Mouse (Mus musculus) forebrain, embryonic 12.5 days (tissue): ENCODE data around the gene Chmp6. TPM values are rescaled to one million over a fixed set of nuclear protein-coding genes. Genes with fewer than 3 reads are reported as not detected.

Experiments
- ATAC-seq: fragments of 200-750 bp; cut with Nextera tagmentation; 2 replicates; pipeline ENCODE4 v1.8.0; 2017; ENCODE audit warnings: moderate TSS enrichment; ENCODE audit not compliant: low FRiP score
- H3K27ac ChIP-seq: fragments of 300-500 bp; sonication (generic); 2 replicates; pipeline ENCODE4 v1.5.1; 2016; ENCODE audit warnings: mild to moderate bottlenecking
- H3K27me3 ChIP-seq: fragments of 300-500 bp; sonication (generic); 2 replicates; pipeline ENCODE4 v1.6.1; 2016; ENCODE audit warnings: mild to moderate bottlenecking
- H3K36me3 ChIP-seq: fragments of 300-500 bp; sonication (generic); replicated peaks from 2 replicates; pipeline ENCODE4 v1.6.1; 2016; ENCODE audit warnings: mild to moderate bottlenecking
- H3K4me1 ChIP-seq: fragments of 300-500 bp; sonication (generic); 2 replicates; pipeline ENCODE4 v1.6.1; 2016
- H3K4me2 ChIP-seq: fragments of 300-500 bp; sonication (generic); 2 replicates; pipeline ENCODE4 v1.6.1; 2016; ENCODE audit warnings: mild to moderate bottlenecking, moderate library complexity
- H3K4me3 ChIP-seq: fragments of 300-500 bp; sonication (generic); replicated peaks from 2 replicates; pipeline ENCODE4 v1.5.1; 2016; ENCODE audit warnings: mild to moderate bottlenecking
- H3K9ac ChIP-seq: fragments of 300-500 bp; sonication (generic); 2 replicates; pipeline ENCODE4 v1.6.1; 2016; ENCODE audit warnings: mild to moderate bottlenecking
- H3K9me3 ChIP-seq: fragments of 300-500 bp; sonication (generic); 2 replicates; pipeline ENCODE4 v1.6.1; 2016
- WGBS: fragments of 180-500 bp; shearing (Covaris S2); methylation state at CpG from one replicate; pipeline ENCODE4 v1.1.7; 2016; 5-methylcytosine and 5-hydroxymethylcytosine counted together
- polyA plus RNA-seq: library from polyadenylated mRNA; unstranded; fragments of >200 nt; fragmentation: Nextera tagmentation; extraction: Ambion mirVana; gene quantifications from 2 replicates; pipeline ENCODE4 v1.2.1, GENCODE M21; 2016

The Chmp6 gene
- polyA plus RNA-seq, 1 experiment from 2014 or later: 100 TPM

DNA sequence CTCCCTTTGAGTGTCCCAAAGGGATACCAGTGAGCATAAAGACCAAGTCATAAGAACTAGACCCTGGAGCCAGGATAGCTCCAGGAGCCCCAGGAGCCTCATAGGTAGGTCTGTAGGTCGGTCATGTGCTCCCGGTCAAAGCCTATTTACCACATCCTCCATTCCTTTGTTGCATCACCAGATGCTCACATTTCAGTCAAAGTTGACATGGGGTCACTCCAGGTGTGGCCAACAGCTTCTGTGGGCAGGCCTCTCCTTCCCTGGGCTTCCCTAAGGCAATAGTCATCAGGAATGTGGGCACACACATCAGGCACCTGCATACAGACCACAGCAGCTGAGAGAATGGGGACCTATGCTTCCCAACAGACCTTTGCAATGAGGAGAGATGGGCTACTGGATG lies 54.7 kb downstream of the Chmp6 start:
- ATAC-seq: no peak

More for the DNA sequence above, 54.7 kb downstream of the Chmp6 start:
- no peak overlapping the region for H3K4me3 ChIP-seq
- no peak overlapping the region for H3K4me2 ChIP-seq
- no peak overlapping the region for H3K9ac ChIP-seq
- no peaks in the 10 kb centered on the region for H3K9me3 ChIP-seq
- no peaks in the 10 kb centered on the region for H3K36me3 ChIP-seq
- peaks cover 37% of the 10 kb centered on the region for H3K4me1 ChIP-seq
- H3K27ac ChIP-seq: no peak overlapping the region
- 96% methylated on average over 2 of the region's 2 CpGs for WGBS
- no peaks in the 10 kb centered on the region for H3K27me3 ChIP-seq

Other genes starting within 250 kb of the Chmp6 start
- gene Baiap2, start 29.3 kb downstream of the Chmp6 start, polyA plus RNA-seq: 11.2 and 12.0 TPM in 2 replicates
- 6.1 and 7.6 TPM in 2 replicates for gene Aatk, start 133.7 kb downstream of the Chmp6 start, polyA plus RNA-seq
- gene Cep131, start 173.4 kb downstream of the Chmp6 start, polyA plus RNA-seq: 48.2 and 51.0 TPM in 2 replicates
- 17.3 and 20.9 TPM in 2 replicates for gene Tepsin, start 185.3 kb downstream of the Chmp6 start, polyA plus RNA-seq
- gene Ndufaf8, start 185.5 kb downstream of the Chmp6 start, polyA plus RNA-seq: 52.5 and 62.0 TPM in 2 replicates
- 88.6 and 91.3 TPM in 2 replicates for gene Slc38a10, start 237.9 kb downstream of the Chmp6 start, polyA plus RNA-seq